Mouse (Mus musculus) megakaryocyte, embryonic 14.5 days (primary cell): ENCODE results near the gene Cldn10. TPM values are rescaled to one million over a fixed set of nuclear protein-coding genes. Genes with fewer than 3 reads are reported as not detected.

Experiments
- H3K27me3 ChIP-seq: replicated peaks from 2 replicates; pipeline ENCODE3; 2012; ENCODE audit warnings: inconsistent platforms
- H3K36me3 ChIP-seq: replicated peaks from 2 replicates; pipeline ENCODE3; 2012; ENCODE audit warnings: low read length, inconsistent platforms, mixed read lengths
- H3K4me1 ChIP-seq: 2 replicates; pipeline ENCODE4 v1.6.1; 2012; ENCODE audit warnings: inconsistent platforms
- H3K4me3 ChIP-seq: replicated peaks from 2 replicates; pipeline ENCODE3; 2012; ENCODE audit warnings: moderate library complexity, mild to moderate bottlenecking, inconsistent platforms
- H3K9me3 ChIP-seq: 2 replicates; pipeline ENCODE4 v1.6.1; 2012; ENCODE audit warnings: inconsistent platforms
- FLI1 ChIP-seq: IDR thresholded peaks from 2 replicates; pipeline ENCODE4 v1.6.1; 2012; ENCODE audit warnings: low read length, inconsistent platforms, mixed read lengths
- GATA1 ChIP-seq: IDR thresholded peaks from 3 replicates; pipeline ENCODE4 v1.6.1; 2012; ENCODE audit warnings: mixed read lengths, low read length, inconsistent platforms, borderline replicate concordance
- polyA plus RNA-seq: library from polyadenylated mRNA; stranded (reverse); fragments of >175 nt; gene quantifications from 2 replicates; pipeline ENCODE4 v1.2.3, GENCODE M21; 2012; ENCODE audit warnings: low replicate concordance; ENCODE audit not compliant: insufficient read depth

The Cldn10 gene
- polyA plus RNA-seq, 1 experiment, result not detected

GRCm38 (mm10) chr14:118869712-118870111 lies 82.0 kb downstream of the Cldn10 start:
- Histone ChIP-seq H3K9me3 (no peaks in the 10 kb centered on the region), H3K27me3 (peaks cover 17% of the 10 kb centered on the region), H3K4me1 (peaks cover 8% of the 10 kb centered on the region; the same call in 1 of the 2 replicates), H3K4me3 (no peak overlapping the region), H3K36me3 (no peaks in the 10 kb centered on the region)
- TF ChIP-seq GATA1 (no peak), FLI1 (no peak)

DNA sequence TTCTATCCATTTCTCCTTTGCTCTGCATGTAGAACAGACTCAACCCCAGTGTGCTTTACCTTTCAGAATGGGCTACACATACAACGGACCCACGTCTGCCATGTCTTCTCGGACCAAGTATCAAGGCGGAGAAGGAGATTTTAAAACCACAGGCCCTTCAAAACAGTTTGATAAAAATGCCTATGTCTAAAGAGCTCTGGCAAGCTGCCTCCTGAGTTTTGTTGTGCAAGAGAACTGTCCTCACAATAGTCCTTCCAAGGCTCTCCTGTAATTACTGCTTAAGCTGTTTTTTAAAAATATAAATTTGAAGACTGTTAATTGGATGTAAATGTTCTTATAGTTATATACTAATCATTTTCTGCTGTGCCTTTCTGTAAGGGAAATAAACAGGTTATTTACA lies 86.4 kb downstream of the Cldn10 start:
- TF ChIP-seq FLI1 (no peak), GATA1 (no peak)
- no peak overlapping the region for H3K4me3 ChIP-seq
- peaks cover 12% of the 10 kb centered on the region for H3K4me1 ChIP-seq
- peaks cover 5% of the 10 kb centered on the region for H3K9me3 ChIP-seq
- no peaks in the 10 kb centered on the region for H3K36me3 ChIP-seq
- H3K27me3 ChIP-seq, result peaks cover 18% of the 10 kb centered on the region

- TF ChIP-seq FLI1 (no peak), GATA1 (no peak)
- H3K9me3 ChIP-seq, result peaks cover 8% of the 10 kb centered on the region
- H3K4me1 ChIP-seq, result peaks cover 6% of the 10 kb centered on the region
- no peak overlapping the region for H3K4me3 ChIP-seq
- H3K27me3 ChIP-seq, result peaks cover 17% of the 10 kb centered on the region
- H3K36me3 ChIP-seq, result no peaks in the 10 kb centered on the region
Observed at GRCm38 (mm10) chr14:118874786-118875415, 87.2 kb downstream of the Cldn10 start.

DNA sequence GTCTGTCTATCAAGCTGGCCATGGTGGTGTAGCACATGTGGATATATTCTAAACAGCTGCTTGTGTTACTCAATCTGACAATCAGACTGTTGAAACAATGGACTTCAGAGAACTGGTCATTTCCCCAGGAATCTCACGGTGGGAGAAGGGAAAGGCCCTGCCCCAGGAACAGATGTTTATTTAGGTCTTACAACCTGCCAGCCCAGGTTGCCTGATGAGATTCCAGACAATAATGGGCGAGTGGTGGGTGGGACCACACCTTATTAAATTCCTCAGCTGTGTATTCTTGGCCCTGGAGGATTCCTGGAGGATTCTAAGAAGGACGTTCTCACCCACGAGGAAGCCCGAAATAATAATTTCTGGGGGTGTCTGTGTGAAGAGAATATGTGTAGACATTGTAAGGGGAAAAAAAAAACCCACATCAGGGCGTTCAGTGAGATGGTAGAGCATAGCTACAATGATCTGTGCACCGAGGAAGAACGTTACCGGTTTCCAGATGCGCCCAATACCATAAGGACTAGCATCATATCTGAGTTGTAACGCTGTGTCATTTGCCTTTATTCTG lies 90.7 kb downstream of the Cldn10 start:
- Histone ChIP-seq H3K4me1 (peaks cover 16% of the 10 kb centered on the region), H3K27me3 (peaks cover 6% of the 10 kb centered on the region), H3K4me3 (no peak overlapping the region), H3K9me3 (peaks cover 11% of the 10 kb centered on the region), H3K36me3 (no peaks in the 10 kb centered on the region)
- no peak for TF ChIP-seq GATA1
- no peak for TF ChIP-seq FLI1

DNA sequence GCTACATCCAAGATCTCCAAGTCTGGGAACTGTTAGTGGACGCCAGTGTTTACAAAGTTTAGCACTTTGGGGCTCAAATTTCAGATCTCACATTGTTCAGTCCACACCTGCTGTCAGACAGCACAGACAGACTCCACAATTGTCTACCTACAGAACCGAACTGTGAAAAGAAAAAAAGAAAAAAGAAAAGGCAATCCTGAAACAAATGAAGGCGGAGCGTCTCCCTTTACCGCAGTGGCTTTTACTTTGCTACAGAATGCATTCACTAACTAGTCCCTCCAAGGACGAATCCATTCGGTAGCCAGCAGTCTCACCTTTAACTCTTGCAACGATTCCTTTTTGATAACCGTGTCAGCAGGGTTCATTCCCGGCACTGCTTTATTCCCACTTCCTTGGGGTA lies 93.0 kb downstream of the Cldn10 start:
- TF ChIP-seq FLI1, result no peak
- TF ChIP-seq GATA1, result no peak
- H3K4me3 ChIP-seq, result no peak overlapping the region

DNA sequence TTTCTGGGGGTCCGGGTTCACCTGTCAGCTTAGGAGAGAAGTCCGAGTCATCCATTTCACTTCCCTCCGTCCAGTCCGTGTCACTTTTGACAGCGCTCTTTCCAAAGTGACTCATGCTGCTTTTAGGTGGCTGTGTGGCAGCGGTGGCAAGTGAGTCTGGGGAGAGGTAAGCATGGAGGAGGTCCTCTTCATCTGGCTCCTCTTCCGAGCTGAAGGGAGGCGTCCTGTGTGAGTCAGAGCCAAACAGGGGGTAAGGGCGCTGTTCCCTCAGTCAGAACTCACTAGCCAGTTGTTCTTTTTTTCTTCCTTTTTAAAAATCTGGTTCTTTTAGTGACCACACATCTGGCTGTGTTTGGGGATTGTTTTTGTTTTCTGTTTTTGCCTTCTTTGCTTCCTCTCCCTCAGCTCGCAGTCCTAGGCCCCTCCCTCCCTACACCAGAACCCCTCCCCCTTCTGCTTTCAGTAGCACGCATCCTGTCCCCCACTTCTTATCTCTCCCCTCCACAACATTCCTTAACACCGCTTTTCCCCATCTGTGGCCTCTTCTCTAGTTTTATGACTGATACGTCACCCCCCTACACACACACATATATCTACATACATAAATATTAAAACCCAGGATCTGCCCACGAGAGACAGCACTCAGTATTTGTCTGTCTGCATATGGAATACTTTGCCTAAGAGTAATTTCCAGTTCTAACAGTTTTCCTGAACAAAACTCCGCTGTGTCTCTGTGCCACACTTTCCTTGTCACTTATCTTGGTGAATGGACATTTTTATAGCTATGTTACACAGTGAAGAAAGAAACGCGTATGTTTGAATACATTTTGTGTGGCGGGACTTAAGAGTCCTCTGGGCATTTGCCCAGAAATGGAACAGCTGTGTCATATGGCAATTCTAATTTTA lies 95.9 kb downstream of the Cldn10 start:
- TF ChIP-seq FLI1 (no peak), GATA1 (no peak)
- no peaks in the 10 kb centered on the region for H3K36me3 ChIP-seq
- peaks cover 13% of the 10 kb centered on the region for H3K9me3 ChIP-seq
- peaks cover 6% of the 10 kb centered on the region for H3K27me3 ChIP-seq
- H3K4me3 ChIP-seq, result peak overlapping the region; percentile 67
- H3K4me1 ChIP-seq, result peaks cover 35% of the 10 kb centered on the region

More for the DNA sequence above, 93.0 kb downstream of the Cldn10 start:
- no peaks in the 10 kb centered on the region for H3K36me3 ChIP-seq
- H3K9me3 ChIP-seq, result peaks cover 11% of the 10 kb centered on the region
- peaks cover 6% of the 10 kb centered on the region for H3K27me3 ChIP-seq
- H3K4me1 ChIP-seq, result peaks cover 32% of the 10 kb centered on the region

DNA sequence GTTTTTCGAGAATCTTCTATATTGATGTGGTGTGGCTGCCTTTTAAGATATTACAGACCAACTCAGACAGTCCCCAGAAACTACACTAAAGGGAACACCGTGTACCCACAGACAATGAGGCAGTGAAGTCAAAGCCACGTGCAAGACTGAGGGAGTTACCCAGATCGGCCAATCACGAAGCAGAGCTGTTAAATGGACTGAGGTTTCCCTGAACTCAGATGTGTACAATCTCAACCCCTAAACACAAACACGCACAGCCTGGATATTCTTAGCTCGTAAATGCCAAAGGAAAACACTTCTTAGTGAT lies 96.5 kb downstream of the Cldn10 start:
- Histone ChIP-seq H3K27me3 (peaks cover 3% of the 10 kb centered on the region), H3K4me1 (peaks cover 35% of the 10 kb centered on the region), H3K9me3 (peaks cover 12% of the 10 kb centered on the region), H3K4me3 (peak overlapping the region; percentile 39), H3K36me3 (no peaks in the 10 kb centered on the region)
- TF ChIP-seq GATA1 (no peak), FLI1 (no peak)

DNA sequence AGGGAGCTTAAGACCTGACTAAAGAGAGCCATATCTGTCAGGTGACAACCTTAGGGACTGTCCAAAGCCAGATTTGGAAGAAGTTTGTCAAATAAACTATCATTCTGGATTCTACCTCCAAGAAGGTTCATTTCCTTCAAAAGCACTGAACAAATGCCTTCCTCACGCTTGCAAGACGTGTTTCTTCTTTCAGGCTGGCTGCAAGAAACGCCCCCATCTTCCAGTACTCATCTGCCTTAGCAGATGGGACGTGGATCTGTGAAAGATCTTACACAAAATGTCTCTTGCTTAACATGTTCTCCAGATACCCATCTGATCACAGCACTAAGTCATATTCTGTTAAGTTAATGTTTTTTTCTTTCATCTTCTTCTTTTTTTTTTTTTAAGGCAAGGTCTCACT lies 102.4 kb downstream of the Cldn10 start:
- Histone ChIP-seq H3K4me3 (no peak overlapping the region), H3K36me3 (no peaks in the 10 kb centered on the region), H3K9me3 (peaks cover 7% of the 10 kb centered on the region), H3K4me1 (peaks cover 17% of the 10 kb centered on the region), H3K27me3 (peaks cover 10% of the 10 kb centered on the region)
- no peak for TF ChIP-seq FLI1
- TF ChIP-seq GATA1, result no peak

- peaks cover 8% of the 10 kb centered on the region; the same call in 1 of the 2 replicates for H3K4me1 ChIP-seq
- no peaks in the 10 kb centered on the region for H3K36me3 ChIP-seq
- no peaks in the 10 kb centered on the region for H3K9me3 ChIP-seq
- no peak overlapping the region for H3K4me3 ChIP-seq
- H3K27me3 ChIP-seq, result peaks cover 16% of the 10 kb centered on the region
- no peak for TF ChIP-seq FLI1
- no peak for TF ChIP-seq GATA1
Observed at GRCm38 (mm10) chr14:118895228-118895627, 107.5 kb downstream of the Cldn10 start.

DNA sequence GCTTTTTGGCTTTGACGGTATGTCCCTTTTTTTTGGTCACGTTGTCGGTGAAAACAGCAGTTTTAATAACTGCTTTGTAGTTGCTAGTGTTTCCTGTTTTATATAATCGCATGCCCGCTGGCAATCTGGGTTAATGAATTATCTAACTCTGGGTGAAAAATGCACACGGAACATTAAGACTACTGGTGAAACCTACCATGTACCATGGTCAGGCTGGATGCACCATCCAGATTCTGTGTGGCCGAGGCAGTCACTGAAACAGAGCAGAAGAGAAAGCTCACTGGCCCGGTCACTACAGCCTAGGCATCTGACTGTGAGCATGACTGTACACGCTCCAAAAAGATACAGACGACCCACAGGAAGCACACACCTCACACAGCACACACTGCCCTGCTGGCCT lies 107.9 kb downstream of the Cldn10 start:
- Histone ChIP-seq H3K4me1 (peaks cover 8% of the 10 kb centered on the region; the same call in 1 of the 2 replicates), H3K27me3 (peaks cover 16% of the 10 kb centered on the region), H3K4me3 (no peak overlapping the region), H3K9me3 (peaks cover 1% of the 10 kb centered on the region), H3K36me3 (no peaks in the 10 kb centered on the region)
- TF ChIP-seq FLI1 (no peak), GATA1 (no peak)
